Mouse (Mus musculus) small intestine, adult 2 months (tissue): ENCODE measurements around the gene Agfg1.

Experiments
- CTCF ChIP-seq: fragments of 200-500 bp; IDR thresholded peaks from 2 replicates; pipeline ENCODE4 v1.5.1; 2012; ENCODE audit warnings: low read depth, mild to moderate bottlenecking, control low read depth, inconsistent platforms, low read length, moderate library complexity, mixed read lengths; ENCODE audit not compliant: insufficient replicate concordance, insufficient read length; ENCODE audit errors: extremely low read depth
- POLR2A ChIP-seq: fragments of 200-500 bp; IDR thresholded peaks from 2 replicates; pipeline ENCODE4 v1.6.1; 2012; ENCODE audit warnings: low read depth, mild to moderate bottlenecking, control low read depth, inconsistent platforms, low read length, moderate library complexity

- TF ChIP-seq POLR2A, result no peak
- TF ChIP-seq CTCF, result no peak
Observed at GRCm38 (mm10) chr1:82821846-82822245, 17.4 kb upstream of the Agfg1 start.
